Mouse (Mus musculus) urinary bladder, postnatal 4 days (tissue): Measurements from ENCODE around the gene Alg5.
A peak's percentile ranks its signal among the peaks of the same experiment; 100 is the strongest.

Experiments used
- DNase-seq, 2 experiments: peaks; one replicate each; pipeline ENCODE4 v3.0.0; 2021 to 2022; ENCODE audit warnings: low spot score in 2 of 2

Gene Alg5

DNA sequence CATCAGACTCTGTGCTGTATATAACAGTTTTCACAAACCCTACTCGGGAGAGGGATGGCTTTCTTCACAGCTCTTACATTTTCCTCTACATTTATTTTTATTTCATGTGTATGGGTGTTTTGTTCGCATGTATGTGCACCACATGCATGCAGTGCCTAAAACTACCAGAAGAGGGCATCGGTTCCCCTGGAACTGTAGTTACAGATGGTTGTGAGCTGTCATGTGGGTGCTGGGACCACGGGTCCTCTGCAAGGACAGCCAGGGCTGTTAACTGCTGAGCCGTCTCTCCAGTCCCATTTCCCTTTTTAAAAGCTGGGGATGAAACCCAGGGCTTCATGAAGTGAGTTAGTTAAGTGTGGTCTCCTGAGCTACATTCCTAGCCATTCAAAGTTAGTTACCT lies 60.0 kb downstream of the Alg5 start:
- no peak for DNase-seq

- no peak for DNase-seq
Observed at GRCm38 (mm10) chr3:54795806-54796205, 60.5 kb downstream of the Alg5 start.

DNA sequence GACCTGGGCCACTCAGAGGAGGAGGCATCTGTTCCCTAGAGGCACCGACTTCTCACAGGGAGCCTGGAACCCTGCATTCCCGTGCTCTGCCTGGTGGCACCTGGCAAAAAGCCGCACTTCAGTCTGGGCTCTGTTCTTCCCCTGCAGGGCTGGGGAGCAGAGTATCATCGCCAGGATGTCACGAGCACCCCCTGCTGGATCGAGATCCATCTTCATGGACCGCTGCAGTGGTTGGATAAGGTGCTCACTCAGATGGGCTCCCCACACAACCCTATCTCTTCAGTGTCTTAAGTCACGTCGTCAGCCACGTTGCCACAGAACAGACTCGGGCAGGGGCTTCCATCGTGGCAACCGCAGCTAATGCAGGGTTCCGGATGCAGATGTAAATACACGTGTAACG lies 61.9 kb downstream of the Alg5 start:
- DNase-seq: peak in 1 of 2 experiments; percentile 28
